Mouse (Mus musculus): ENCODE data around the gene Gpr137. TPM values are rescaled to one million over a fixed set of nuclear protein-coding genes. Genes with fewer than 3 reads are reported as not detected.

The Gpr137 gene
- polyA plus RNA-seq, 1 experiment from 2014 or later, result 40.9 TPM

GRCm38 (mm10) chr19:6920741-6921636 lies 21.3 kb downstream of the Gpr137 start:
- Histone ChIP-seq H3K27me3 (ENCODE audit: insufficient read depth, poor library complexity, severe bottlenecking) (peaks cover 39% of the 10 kb centered on the region), H3K27ac (peak overlapping the region; percentile 97), H3K4me3 (peak overlapping the region; percentile 81), H3K9me3 (no peaks in the 10 kb centered on the region), H3K4me1 (replicated peaks) (peaks cover 43% of the 10 kb centered on the region), H3K36me3 (no peaks in the 10 kb centered on the region)
- 1% methylated on average over 48 of the region's 48 CpGs for WGBS
- DNase-seq (ENCODE audit: low spot score), result peak; percentile 70

GRCm38 (mm10) chr19:6919876-6920740 lies 22.2 kb downstream of the Gpr137 start:
- DNase-seq (ENCODE audit: low spot score), result peak; percentile 39
- H3K27me3 ChIP-seq (ENCODE audit: insufficient read depth, poor library complexity, severe bottlenecking), result peaks cover 31% of the 10 kb centered on the region
- 42% methylated on average over 8 of the region's 8 CpGs for WGBS
- H3K27ac ChIP-seq, result peak overlapping the region; percentile 97
- peaks cover 34% of the 10 kb centered on the region for H3K4me1 ChIP-seq (replicated peaks)
- H3K4me3 ChIP-seq, result peak overlapping the region; percentile 81
- H3K9me3 ChIP-seq, result no peaks in the 10 kb centered on the region
- no peaks in the 10 kb centered on the region for H3K36me3 ChIP-seq

- H3K27me3 ChIP-seq (ENCODE audit: insufficient read depth, poor library complexity, severe bottlenecking), result peaks cover 24% of the 10 kb centered on the region
- H3K9me3 ChIP-seq, result no peaks in the 10 kb centered on the region
- no peak overlapping the region for H3K4me3 ChIP-seq
- 0 out of 2 replicates have a peak, but pooled peaks cover 2% of the 10 kb centered on the region for H3K36me3 ChIP-seq
- no peak overlapping the region for H3K27ac ChIP-seq
- H3K4me1 ChIP-seq (replicated peaks), result peaks cover 27% of the 10 kb centered on the region
- no peak for DNase-seq (ENCODE audit: low spot score)
These were observed 22.8 kb downstream of the Gpr137 start for GRCm38 (mm10) chr19:6919431-6919830.

GRCm38 (mm10) chr19:6918321-6918720 lies 24.0 kb downstream of the Gpr137 start:
- no peak for DNase-seq (ENCODE audit: low spot score)
- 95% methylated on average over 4 of the region's 4 CpGs for WGBS
- H3K27ac ChIP-seq, result no peak overlapping the region
- peaks cover 13% of the 10 kb centered on the region for H3K36me3 ChIP-seq
- H3K4me3 ChIP-seq, result no peak overlapping the region
- H3K9me3 ChIP-seq, result no peaks in the 10 kb centered on the region
- H3K4me1 ChIP-seq (replicated peaks), result peaks cover 31% of the 10 kb centered on the region
- peaks cover 13% of the 10 kb centered on the region for H3K27me3 ChIP-seq (ENCODE audit: insufficient read depth, poor library complexity, severe bottlenecking)

- 81% methylated on average over 4 of the region's 4 CpGs for WGBS
- H3K4me3 ChIP-seq, result no peak overlapping the region
These were observed 25.8 kb downstream of the Gpr137 start for GRCm38 (mm10) chr19:6916496-6916895.

GRCm38 (mm10) chr19:6915276-6915675 lies 27.0 kb downstream of the Gpr137 start:
- 92% methylated on average over 4 of the region's 4 CpGs for WGBS
- DNase-seq (ENCODE audit: low spot score), result no peak
- Histone ChIP-seq H3K36me3 (peaks cover 38% of the 10 kb centered on the region), H3K4me1 (replicated peaks) (peaks cover 30% of the 10 kb centered on the region), H3K9me3 (no peaks in the 10 kb centered on the region), H3K27ac (no peak overlapping the region), H3K4me3 (no peak overlapping the region), H3K27me3 (ENCODE audit: insufficient read depth, poor library complexity, severe bottlenecking) (no peaks in the 10 kb centered on the region)

More at GRCm38 (mm10) chr19:6916496-6916895, 25.8 kb downstream of the Gpr137 start:
- peaks cover 31% of the 10 kb centered on the region for H3K36me3 ChIP-seq
- no peak for DNase-seq (ENCODE audit: low spot score)
- no peaks in the 10 kb centered on the region for H3K9me3 ChIP-seq
- H3K27ac ChIP-seq, result no peak overlapping the region
- no peaks in the 10 kb centered on the region for H3K27me3 ChIP-seq (ENCODE audit: insufficient read depth, poor library complexity, severe bottlenecking)
- peaks cover 31% of the 10 kb centered on the region for H3K4me1 ChIP-seq (replicated peaks)

- peaks cover 38% of the 10 kb centered on the region for H3K36me3 ChIP-seq
- WGBS, result 92% methylated on average over 9 of the region's 9 CpGs
- H3K27ac ChIP-seq, result no peak overlapping the region
These were observed 27.7 kb downstream of the Gpr137 start for GRCm38 (mm10) chr19:6914540-6914939.

GRCm38 (mm10) chr19:6913991-6914390 lies 28.3 kb downstream of the Gpr137 start:
- WGBS, result 84% methylated on average over 11 of the region's 11 CpGs
- peaks cover 25% of the 10 kb centered on the region for H3K4me1 ChIP-seq (replicated peaks)
- no peak overlapping the region for H3K27ac ChIP-seq
- 0 out of 2 replicates have a peak overlapping the region, but pooled peaks have one; percentile 1 for H3K4me3 ChIP-seq
- H3K27me3 ChIP-seq (ENCODE audit: insufficient read depth, poor library complexity, severe bottlenecking), result no peaks in the 10 kb centered on the region
- H3K9me3 ChIP-seq, result no peaks in the 10 kb centered on the region
- H3K36me3 ChIP-seq, result peaks cover 38% of the 10 kb centered on the region
- no peak for DNase-seq (ENCODE audit: low spot score)

More at GRCm38 (mm10) chr19:6914540-6914939, 27.7 kb downstream of the Gpr137 start:
- H3K9me3 ChIP-seq, result no peaks in the 10 kb centered on the region
- no peak for DNase-seq (ENCODE audit: low spot score)
- no peaks in the 10 kb centered on the region for H3K27me3 ChIP-seq (ENCODE audit: insufficient read depth, poor library complexity, severe bottlenecking)
- no peak overlapping the region for H3K4me3 ChIP-seq
- peaks cover 23% of the 10 kb centered on the region for H3K4me1 ChIP-seq (replicated peaks)

- H3K27me3 ChIP-seq (ENCODE audit: insufficient read depth, poor library complexity, severe bottlenecking), result no peaks in the 10 kb centered on the region
- peaks cover 35% of the 10 kb centered on the region for H3K4me1 ChIP-seq (replicated peaks)
- peaks cover 38% of the 10 kb centered on the region for H3K36me3 ChIP-seq
- H3K9me3 ChIP-seq, result no peaks in the 10 kb centered on the region
- 89% methylated on average over 6 of the region's 6 CpGs for WGBS
- H3K4me3 ChIP-seq, result no peak overlapping the region
- no peak overlapping the region for H3K27ac ChIP-seq
- no peak for DNase-seq (ENCODE audit: low spot score)
These were observed 29.2 kb downstream of the Gpr137 start for GRCm38 (mm10) chr19:6913036-6913435.

GRCm38 (mm10) chr19:6912205-6912970 lies 29.9 kb downstream of the Gpr137 start:
- Histone ChIP-seq H3K4me1 (replicated peaks) (peaks cover 41% of the 10 kb centered on the region), H3K27ac (no peak overlapping the region), H3K4me3 (no peak overlapping the region), H3K9me3 (no peaks in the 10 kb centered on the region), H3K36me3 (peaks cover 39% of the 10 kb centered on the region), H3K27me3 (ENCODE audit: insufficient read depth, poor library complexity, severe bottlenecking) (no peaks in the 10 kb centered on the region)
- DNase-seq (ENCODE audit: low spot score), result no peak
- 93% methylated on average over 15 of the region's 15 CpGs for WGBS

- WGBS, result 87% methylated on average over 19 of the region's 19 CpGs
- Histone ChIP-seq H3K36me3 (peaks cover 49% of the 10 kb centered on the region), H3K27me3 (ENCODE audit: insufficient read depth, poor library complexity, severe bottlenecking) (no peaks in the 10 kb centered on the region), H3K27ac (no peak overlapping the region; the same call in 1 of the 2 replicates), H3K4me1 (replicated peaks) (peaks cover 46% of the 10 kb centered on the region), H3K9me3 (no peaks in the 10 kb centered on the region), H3K4me3 (peak overlapping the region; percentile 71)
- no peak for DNase-seq (ENCODE audit: low spot score)
These were observed 30.9 kb downstream of the Gpr137 start for GRCm38 (mm10) chr19:6911101-6912074.

Data from hindbrain, embryonic 10.5 days (tissue).